Mouse (Mus musculus): Measurements from ENCODE around the gene Itgb3. TPM values are rescaled to one million over a fixed set of nuclear protein-coding genes. Genes with fewer than 3 reads are reported as not detected.

The Itgb3 gene
- polyA plus RNA-seq, 1 experiment from 2014 or later = 5.5 TPM

- 21% methylated on average over 23 of the region's 23 CpGs for WGBS
- peak; percentile 77 for ATAC-seq
- H3K4me3 ChIP-seq (replicated peaks) = 0 out of 2 replicates have a peak within 1 kb of the TSS, but pooled peaks have one; percentile 1
Measured at GRCm38 (mm10) chr11:104685548-104685947, 77.7 kb downstream of the Itgb3 start, which contains the start of gene Gm11639. TSS of gene Gm11639 (plus strand) at chr11:104685707.

GRCm38 (mm10) chr11:104693235-104693634 lies 85.4 kb downstream of the Itgb3 start:
- H3K9me3 ChIP-seq = no peaks in the 10 kb centered on the region
- no peak overlapping the region for H3K4me3 ChIP-seq (replicated peaks)
- no peak overlapping the region for H3K27ac ChIP-seq
- H3K27me3 ChIP-seq (replicated peaks) = no peaks in the 10 kb centered on the region
- H3K4me1 ChIP-seq (replicated peaks) = no peaks in the 10 kb centered on the region
- H3K36me3 ChIP-seq = no peaks in the 10 kb centered on the region
- H3K9ac ChIP-seq = no peak overlapping the region
- 87% methylated on average over 6 of the region's 6 CpGs for WGBS
- no peak for ATAC-seq
- H3K4me2 ChIP-seq (replicated peaks) = no peak overlapping the region

More at GRCm38 (mm10) chr11:104685548-104685947, 77.7 kb downstream of the Itgb3 start, which contains the start of gene Gm11639:
- Histone ChIP-seq H3K9ac (no peak within 1 kb of the TSS), H3K9me3 (no peaks in the 10 kb centered on the region), H3K27me3 (replicated peaks) (no peaks in the 10 kb centered on the region), H3K4me2 (replicated peaks) (peak within 1 kb of the TSS; percentile 38), H3K36me3 (no peaks in the 10 kb centered on the region), H3K27ac (no peak within 1 kb of the TSS), H3K4me1 (replicated peaks) (no peaks in the 10 kb centered on the region)

- WGBS = 55% methylated on average over 15 of the region's 15 CpGs
- H3K9ac ChIP-seq = no peak overlapping the region
- H3K27ac ChIP-seq = no peak overlapping the region
- H3K4me2 ChIP-seq (replicated peaks) = no peak overlapping the region
- H3K9me3 ChIP-seq = no peaks in the 10 kb centered on the region
- H3K4me3 ChIP-seq (replicated peaks) = no peak overlapping the region
- H3K4me1 ChIP-seq (replicated peaks) = no peaks in the 10 kb centered on the region
- no peaks in the 10 kb centered on the region for H3K36me3 ChIP-seq
- H3K27me3 ChIP-seq (replicated peaks) = no peaks in the 10 kb centered on the region
- no peak for ATAC-seq
Measured at GRCm38 (mm10) chr11:104704097-104704496, 96.3 kb downstream of the Itgb3 start.

GRCm38 (mm10) chr11:104707084-104707483 lies 99.3 kb downstream of the Itgb3 start:
- Histone ChIP-seq H3K27ac (no peak overlapping the region), H3K36me3 (no peaks in the 10 kb centered on the region), H3K4me3 (replicated peaks) (no peak overlapping the region), H3K27me3 (replicated peaks) (no peaks in the 10 kb centered on the region), H3K4me1 (replicated peaks) (no peaks in the 10 kb centered on the region), H3K9me3 (no peaks in the 10 kb centered on the region), H3K9ac (no peak overlapping the region), H3K4me2 (replicated peaks) (no peak overlapping the region)
- ATAC-seq = no peak
- 63% methylated on average over 2 of the region's 2 CpGs for WGBS

Other genes starting within 250 kb of the Itgb3 start
- 16.0 and 17.2 TPM in 2 replicates for gene Kansl1, start 139.1 kb upstream of the Itgb3 start, polyA plus RNA-seq (2015; fragmentation: Nextera tagmentation; extraction: Ambion mirVana)
- 31.2 and 33.8 TPM in 2 replicates for gene Cdc27, start 57.4 kb upstream of the Itgb3 start, polyA plus RNA-seq (2015; fragmentation: Nextera tagmentation; extraction: Ambion mirVana)
- 4.3 and 6.4 TPM in 2 replicates for gene Myl4, start 57.3 kb upstream of the Itgb3 start, polyA plus RNA-seq (2015; fragmentation: Nextera tagmentation; extraction: Ambion mirVana)
- 0.01 TPM in 1 of 2 replicates, not detected in the other for gene Gm11639, start 77.7 kb downstream of the Itgb3 start, polyA plus RNA-seq (2015; fragmentation: Nextera tagmentation; extraction: Ambion mirVana)